Mouse (Mus musculus) neural tube, embryonic 11.5 days (tissue): ENCODE results near the gene Samd13. TPM values are rescaled to one million over a fixed set of nuclear protein-coding genes. Genes with fewer than 3 reads are reported as not detected.

Experiments used
- ATAC-seq: fragments of 200-750 bp; cut with Nextera tagmentation; 2 replicates; pipeline ENCODE4 v1.8.0; 2017; ENCODE audit warnings: moderate number of reproducible peaks, mild to moderate bottlenecking, moderate TSS enrichment, moderate library complexity; ENCODE audit not compliant: insufficient read depth, low FRiP score, low TSS enrichment
- DNase-seq: peaks from one replicate; pipeline ENCODE4 v3.0.0-alpha.2; 2015; ENCODE audit warnings: low spot score
- H3K27ac ChIP-seq: fragments of 300-500 bp; sonication (generic); 2 replicates; pipeline ENCODE4 v1.5.1; 2014; ENCODE audit warnings: low read depth, mild to moderate bottlenecking, low read length
- H3K27me3 ChIP-seq: fragments of 300-500 bp; sonication (generic); 2 replicates; pipeline ENCODE4 v1.6.1; 2014; ENCODE audit warnings: mild to moderate bottlenecking, low read length, mixed read lengths; ENCODE audit not compliant: control insufficient read depth, insufficient read depth
- H3K36me3 ChIP-seq: fragments of 300-500 bp; sonication (generic); 2 replicates; pipeline ENCODE4 v1.6.1; 2014; ENCODE audit warnings: mild to moderate bottlenecking, low read length, moderate library complexity, mixed read lengths; ENCODE audit not compliant: control insufficient read depth, insufficient read depth
- H3K4me1 ChIP-seq: fragments of 300-500 bp; sonication (generic); 2 replicates; pipeline ENCODE4 v1.6.1; 2014; ENCODE audit warnings: low read length, mixed read lengths; ENCODE audit not compliant: control insufficient read depth, insufficient read depth
- H3K4me2 ChIP-seq: fragments of 300-500 bp; sonication (generic); 2 replicates; pipeline ENCODE4 v1.6.1; 2014; ENCODE audit warnings: low read depth, mild to moderate bottlenecking, moderate library complexity
- H3K4me3 ChIP-seq: fragments of 300-500 bp; sonication (generic); 2 replicates; pipeline ENCODE4 v1.5.1; 2014; ENCODE audit warnings: low read depth, low read length
- H3K9ac ChIP-seq: fragments of 300-500 bp; sonication (generic); 2 replicates; pipeline ENCODE4 v1.6.1; 2014; ENCODE audit warnings: mild to moderate bottlenecking, low read length
- H3K9me3 ChIP-seq: fragments of 300-500 bp; sonication (generic); 2 replicates; pipeline ENCODE4 v1.6.1; 2016; ENCODE audit warnings: low read length; ENCODE audit not compliant: control insufficient read depth
- WGBS: fragments of 180-500 bp; shearing (Covaris S2); extraction: QIAGEN DNeasy Blood & Tissue Kit; methylation state at CpG from one replicate; pipeline ENCODE4 v1.1.7; 2014; 5-methylcytosine and 5-hydroxymethylcytosine counted together
- polyA plus RNA-seq: library from polyadenylated mRNA; unstranded; fragments of >200 nt; fragmentation: Nextera tagmentation; extraction: Ambion mirVana; gene quantifications from 2 replicates; pipeline ENCODE4 v1.2.1, GENCODE M21; 2014

The Samd13 gene
- 0.46 and 0.91 TPM in 2 replicates for polyA plus RNA-seq

GRCm38 (mm10) chr3:146684811-146685675 lies at the start of gene Samd13:
Samd13 (minus strand) TSS chr3:146685592.
- no peaks in the 10 kb centered on the region for H3K9me3 ChIP-seq
- peak; percentile 85 for DNase-seq

GRCm38 (mm10) chr3:146731499-146731898 lies 46.1 kb upstream of the Samd13 start:
- Histone ChIP-seq H3K27me3 (no peaks in the 10 kb centered on the region), H3K36me3 (peaks cover 6% of the 10 kb centered on the region), H3K4me3 (no peak overlapping the region), H3K9ac (no peak overlapping the region), H3K4me1 (no peaks in the 10 kb centered on the region), H3K9me3 (no peaks in the 10 kb centered on the region), H3K4me2 (no peak overlapping the region), H3K27ac (no peak overlapping the region)
- ATAC-seq = no peak
- no peak for DNase-seq
- WGBS = 93% methylated on average over 11 of the region's 11 CpGs

More at GRCm38 (mm10) chr3:146684811-146685675, at the start of gene Samd13:
- peak; percentile 96 for ATAC-seq
- H3K4me2 ChIP-seq = peak within 1 kb of the TSS; percentile 87
- no peak within 1 kb of the TSS for H3K27ac ChIP-seq
- H3K4me1 ChIP-seq = no peaks in the 10 kb centered on the region
- H3K36me3 ChIP-seq = no peaks in the 10 kb centered on the region
- 0 out of 2 replicates have a peak, but pooled peaks cover 2% of the 10 kb centered on the region for H3K27me3 ChIP-seq
- peak within 1 kb of the TSS; percentile 58 for H3K9ac ChIP-seq
- peak within 1 kb of the TSS; percentile 54 for H3K4me3 ChIP-seq
- 4% methylated on average over 50 of the region's 50 CpGs for WGBS

- Histone ChIP-seq H3K4me1 (no peaks in the 10 kb centered on the region), H3K27me3 (no peaks in the 10 kb centered on the region), H3K4me2 (no peak overlapping the region), H3K9ac (no peak overlapping the region), H3K27ac (no peak overlapping the region), H3K4me3 (no peak overlapping the region), H3K36me3 (peaks cover 2% of the 10 kb centered on the region; the same call in 1 of the 2 replicates), H3K9me3 (no peaks in the 10 kb centered on the region)
- ATAC-seq (no peak), DNase-seq (no peak)
- 71% methylated on average over 3 of the region's 3 CpGs for WGBS
Observed at GRCm38 (mm10) chr3:146723037-146723436, 37.6 kb upstream of the Samd13 start.

GRCm38 (mm10) chr3:146719696-146720095 lies 34.3 kb upstream of the Samd13 start:
- H3K4me2 ChIP-seq = no peak overlapping the region
- ATAC-seq = no peak
- no peaks in the 10 kb centered on the region for H3K4me1 ChIP-seq
- no peak overlapping the region for H3K27ac ChIP-seq
- 81% methylated on average over 4 of the region's 4 CpGs for WGBS
- no peaks in the 10 kb centered on the region for H3K36me3 ChIP-seq
- no peak overlapping the region for H3K4me3 ChIP-seq
- DNase-seq = no peak
- H3K27me3 ChIP-seq = no peaks in the 10 kb centered on the region
- H3K9me3 ChIP-seq = no peaks in the 10 kb centered on the region
- H3K9ac ChIP-seq = no peak overlapping the region

- ATAC-seq = no peak
- H3K4me2 ChIP-seq = no peak overlapping the region
- 66% methylated on average over 5 of the region's 5 CpGs for WGBS
Observed at GRCm38 (mm10) chr3:146718251-146718650, 32.9 kb upstream of the Samd13 start.

GRCm38 (mm10) chr3:146712305-146712704 lies 26.9 kb upstream of the Samd13 start:
- no peak for ATAC-seq
- 80% methylated on average over 7 of the region's 7 CpGs for WGBS
- Histone ChIP-seq H3K36me3 (no peaks in the 10 kb centered on the region), H3K4me1 (no peaks in the 10 kb centered on the region), H3K27ac (no peak overlapping the region), H3K4me3 (no peak overlapping the region), H3K4me2 (no peak overlapping the region), H3K27me3 (no peaks in the 10 kb centered on the region), H3K9me3 (no peaks in the 10 kb centered on the region), H3K9ac (no peak overlapping the region)
- no peak for DNase-seq

More at GRCm38 (mm10) chr3:146718251-146718650, 32.9 kb upstream of the Samd13 start:
- no peaks in the 10 kb centered on the region for H3K9me3 ChIP-seq
- H3K4me3 ChIP-seq = no peak overlapping the region
- no peaks in the 10 kb centered on the region for H3K4me1 ChIP-seq
- no peak for DNase-seq
- H3K27me3 ChIP-seq = no peaks in the 10 kb centered on the region
- no peaks in the 10 kb centered on the region for H3K36me3 ChIP-seq
- H3K9ac ChIP-seq = no peak overlapping the region
- H3K27ac ChIP-seq = no peak overlapping the region

- no peak overlapping the region for H3K27ac ChIP-seq
- ATAC-seq (no peak), DNase-seq (no peak)
- H3K9ac ChIP-seq = no peak overlapping the region
- no peak overlapping the region for H3K4me3 ChIP-seq
- H3K9me3 ChIP-seq = no peaks in the 10 kb centered on the region
- no peaks in the 10 kb centered on the region for H3K36me3 ChIP-seq
- 78% methylated on average over 6 of the region's 6 CpGs for WGBS
- H3K4me2 ChIP-seq = no peak overlapping the region
- H3K27me3 ChIP-seq = no peaks in the 10 kb centered on the region
- H3K4me1 ChIP-seq = no peaks in the 10 kb centered on the region
Observed at GRCm38 (mm10) chr3:146711559-146711958, 26.2 kb upstream of the Samd13 start.

- Histone ChIP-seq H3K9me3 (no peaks in the 10 kb centered on the region), H3K4me1 (no peaks in the 10 kb centered on the region), H3K4me3 (no peak overlapping the region), H3K27me3 (no peaks in the 10 kb centered on the region), H3K4me2 (no peak overlapping the region), H3K9ac (no peak overlapping the region), H3K27ac (no peak overlapping the region), H3K36me3 (no peaks in the 10 kb centered on the region)
- ATAC-seq (no peak), DNase-seq (no peak)
- 85% methylated on average over 7 of the region's 7 CpGs for WGBS
Observed at GRCm38 (mm10) chr3:146711084-146711483, 25.7 kb upstream of the Samd13 start.

- H3K27ac ChIP-seq = no peak overlapping the region
- DNase-seq (no peak), ATAC-seq (no peak)
- H3K9ac ChIP-seq = no peak overlapping the region
- 94% methylated on average over 1 of the region's 1 CpGs for WGBS
- no peak overlapping the region for H3K4me2 ChIP-seq
- H3K36me3 ChIP-seq = no peaks in the 10 kb centered on the region
- no peak overlapping the region for H3K4me3 ChIP-seq
- no peaks in the 10 kb centered on the region for H3K9me3 ChIP-seq
- H3K4me1 ChIP-seq = no peaks in the 10 kb centered on the region
- no peaks in the 10 kb centered on the region for H3K27me3 ChIP-seq
Observed at GRCm38 (mm10) chr3:146709086-146709485, 23.7 kb upstream of the Samd13 start.
